Mouse (Mus musculus) adrenal gland, adult 8-10 months (tissue): ENCODE measurements around the gene Erc2. TPM values are rescaled to one million over a fixed set of nuclear protein-coding genes. Genes with fewer than 3 reads are reported as not detected.

Experiments used
- DNase-seq: peaks from one replicate; pipeline ENCODE4 v3.0.0; 2022
- total RNA-seq, 4 experiments: library from RNA; stranded (reverse); gene quantifications; 2 replicates each; pipeline ENCODE4 v1.2.4; 2022

Gene Erc2
- total RNA-seq, 4 experiments from 2014 or later, result 6.6 to 15.9 (median 11.0) TPM

GRCm38 (mm10) chr14:28512805-28513590 lies 890.8 kb downstream of the Erc2 start:
- DNase-seq, result no peak

DNA sequence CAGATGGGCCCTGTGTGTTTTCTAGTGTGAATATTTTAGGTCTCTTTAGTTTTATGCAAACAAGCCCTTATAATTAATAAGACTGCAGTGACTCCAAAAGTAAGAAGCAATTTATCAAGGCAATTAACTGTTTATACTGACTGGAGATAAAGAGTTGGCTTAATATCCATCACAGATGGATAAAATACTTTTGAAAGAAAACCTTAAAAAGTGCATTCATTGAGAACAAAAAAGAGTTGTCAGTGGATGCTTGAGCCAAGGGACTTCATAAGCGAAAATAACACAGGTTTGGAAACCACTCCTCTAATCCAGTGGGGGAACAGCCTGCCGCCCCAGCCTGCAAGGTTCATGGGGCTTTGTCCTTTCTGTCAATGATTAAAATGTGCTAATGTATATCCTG lies 891.9 kb downstream of the Erc2 start:
- DNase-seq, result no peak

DNA sequence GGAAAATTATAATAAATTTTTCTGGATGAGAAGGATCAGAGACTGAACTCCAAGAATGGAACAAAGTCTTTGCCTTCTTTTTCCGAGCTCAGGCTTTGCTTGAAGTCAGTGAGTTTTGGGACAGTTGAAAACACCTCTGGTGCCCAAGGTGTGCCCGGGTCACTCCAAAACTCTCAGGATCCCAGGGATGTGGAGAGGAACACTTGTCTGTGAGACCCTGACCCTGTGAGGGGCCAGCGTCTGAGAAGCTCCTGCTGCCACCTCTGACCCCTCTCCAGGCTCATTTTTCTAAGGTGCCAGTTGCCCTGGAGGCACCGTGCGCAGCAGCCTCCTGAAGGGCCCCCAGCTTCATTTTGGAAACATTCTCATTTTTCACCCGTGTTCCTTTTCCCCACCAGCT lies 893.1 kb downstream of the Erc2 start:
- no peak for DNase-seq

DNA sequence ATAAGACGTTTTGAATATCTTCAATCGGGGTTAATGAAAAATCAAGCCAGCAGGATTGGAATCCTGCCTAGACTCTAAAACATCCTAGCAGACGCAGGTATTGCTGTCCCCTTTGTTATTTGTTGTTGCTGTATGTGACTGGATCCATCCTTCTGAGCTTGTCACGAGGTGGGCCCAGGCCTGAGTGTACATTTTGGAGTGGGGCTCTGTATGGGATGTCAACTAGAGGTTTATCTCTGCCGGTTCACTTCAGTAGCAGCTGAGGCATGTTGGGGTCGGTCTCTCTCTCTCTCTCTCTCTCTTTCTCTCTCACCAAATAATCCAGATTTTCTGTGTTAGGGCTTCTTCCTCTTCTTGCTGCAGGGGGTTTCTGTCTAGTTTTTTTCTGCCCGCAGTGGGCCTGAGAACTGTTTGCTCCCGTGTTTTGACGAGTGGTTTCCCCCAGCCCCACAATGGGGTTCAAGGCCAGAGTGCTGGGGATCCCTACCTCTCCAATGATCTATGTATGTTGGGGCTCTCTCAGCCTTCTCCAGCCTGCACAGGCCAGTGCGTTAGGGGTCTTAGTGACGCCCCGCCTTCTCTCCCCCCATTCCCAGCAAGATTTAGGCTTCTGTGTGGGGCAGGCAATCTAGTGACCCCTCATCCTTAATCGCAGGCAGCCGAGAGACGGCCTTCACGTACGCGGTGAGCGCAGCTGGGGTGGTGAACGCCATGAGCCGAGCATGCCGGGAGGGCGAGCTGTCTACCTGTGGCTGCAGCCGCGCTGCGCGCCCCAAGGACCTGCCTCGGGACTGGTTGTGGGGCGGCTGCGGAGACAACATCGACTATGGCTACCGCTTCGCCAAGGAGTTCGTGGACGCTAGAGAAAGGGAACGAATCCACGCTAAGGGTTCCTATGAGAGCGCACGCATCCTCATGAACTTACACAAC lies 895.7 kb downstream of the Erc2 start:
- DNase-seq, result no peak

- no peak for DNase-seq
Measured at GRCm38 (mm10) chr14:28521106-28521505, 898.9 kb downstream of the Erc2 start.

GRCm38 (mm10) chr14:28522611-28523010 lies 900.4 kb downstream of the Erc2 start:
- no peak for DNase-seq

DNA sequence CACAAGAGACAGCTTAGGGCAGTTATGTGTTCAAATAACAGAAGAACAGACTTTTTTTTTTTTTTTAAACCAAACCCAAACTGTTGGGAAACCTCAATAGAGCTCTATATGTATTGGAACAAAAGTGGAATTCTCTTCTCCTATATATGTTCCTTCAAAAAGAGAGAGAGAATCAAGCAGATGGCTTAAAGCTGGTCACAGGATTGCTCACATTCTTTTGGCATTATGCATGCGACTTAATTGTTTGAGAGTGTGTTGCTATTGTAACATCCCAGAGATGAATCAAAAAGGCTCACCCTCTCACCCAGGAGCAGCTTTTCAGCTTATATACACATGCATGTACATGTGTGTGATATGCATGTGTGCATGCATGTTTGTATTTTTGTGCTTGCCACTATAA lies 903.3 kb downstream of the Erc2 start:
- no peak for DNase-seq

Other genes with a start within 250 kb of the Erc2 start
- gene Fam208a, start 193.6 kb upstream of the Erc2 start, total RNA-seq, result 10 to 100 TPM; 22.5 to 32.3 (median 26.7) TPM
- 10 to 100 TPM in 2 of 4 experiments, 1 to 10 TPM in 2; 7.7 to 14.5 (median 11.0) TPM for gene Ccdc66, start 114.0 kb upstream of the Erc2 start, total RNA-seq